Mouse (Mus musculus): ENCODE measurements at regions not wholly inside any gene's neighbourhood (a gene's known extent, or its start where the extent isn't known, plus 50 kb on each side); places are given as distances from the start of the nearest gene placed in this dataset.
"Not testable (repeated sequence)": the region's sequence is repeated elsewhere in the genome, so short reads cannot be mapped to it uniquely, and the experiment has no call there.

DNA sequence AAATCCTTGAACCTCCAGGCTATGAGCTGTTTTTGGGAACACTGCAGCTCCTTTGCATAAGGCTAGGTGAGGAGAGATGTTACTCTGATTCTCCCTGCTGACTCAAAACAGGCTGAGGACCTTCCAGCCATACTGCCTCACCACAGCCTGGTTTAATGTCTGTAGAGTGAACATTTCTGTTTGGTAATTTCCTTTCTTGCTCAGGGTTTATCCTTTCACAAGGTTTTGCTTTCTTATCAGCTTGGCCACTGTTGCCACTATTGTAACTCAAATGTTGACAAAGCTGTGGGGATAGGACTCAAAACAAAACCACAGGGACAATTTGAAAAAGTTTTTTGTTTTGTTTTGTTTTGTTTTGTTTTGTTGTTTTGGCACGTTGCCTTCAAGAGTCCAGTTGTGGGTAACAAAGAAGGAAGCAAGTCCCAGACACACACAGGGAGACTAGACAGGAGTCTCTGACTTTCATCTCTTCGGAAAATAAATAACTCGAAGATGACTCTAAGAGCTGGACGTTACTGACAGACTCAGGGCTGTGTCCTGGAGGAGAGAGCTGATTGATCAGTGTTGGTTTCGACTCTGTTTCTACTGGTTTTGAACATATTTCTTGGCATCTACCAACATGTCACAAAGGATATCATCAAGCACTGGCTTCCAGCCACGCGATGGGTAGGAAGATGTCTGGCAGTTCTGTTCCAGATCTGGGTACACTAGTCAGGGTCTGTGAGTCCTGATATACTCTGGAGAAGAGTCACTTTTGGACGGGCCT, 268.9 kb upstream of the Arglu1 start:
- Histone ChIP-seq H3K27me3 (ENCODE audit: control insufficient read depth, insufficient read depth, low read length) (no peaks in the 10 kb centered on the region), H3K4me1 (ENCODE audit: control insufficient read depth, insufficient read depth, low read length) (no peaks in the 10 kb centered on the region), H3K4me3 (replicated peaks; ENCODE audit: insufficient read depth, low read depth, low read length) (no peak overlapping the region), H3K27ac (ENCODE audit: insufficient read depth, low read length) (no peak overlapping the region)
- no peak for DNase-seq
- 20% methylated on average over 8 of the region's 8 CpGs for WGBS
- no peak for TF ChIP-seq CTCF (IDR thresholded peaks at IDR 0.05; ENCODE audit: borderline replicate concordance, insufficient read depth, low read depth, low read length)
- no peak for TF ChIP-seq POLR2A (IDR thresholded peaks at IDR 0.05; ENCODE audit: borderline replicate concordance, insufficient read depth, low read length)

DNA sequence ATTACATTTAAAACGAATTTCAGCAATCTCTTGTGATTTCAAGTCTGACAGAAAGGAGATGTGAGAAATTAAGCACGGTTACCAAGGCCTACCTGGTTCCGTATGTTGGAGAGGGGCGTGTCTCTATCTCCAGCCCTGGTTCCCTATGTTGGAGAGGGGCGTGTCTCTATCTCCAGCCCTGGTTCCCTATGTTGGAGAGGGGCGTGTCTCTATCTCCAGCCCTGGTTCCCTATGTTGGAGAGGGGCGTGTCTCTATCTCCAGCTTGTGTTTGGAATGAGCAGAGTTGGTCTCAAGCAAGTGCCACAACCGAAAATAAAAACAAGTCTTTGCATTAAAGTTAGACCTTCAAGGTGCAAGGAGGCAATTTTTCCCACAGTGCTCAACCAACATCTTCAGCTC, 267.8 kb upstream of the Arglu1 start:
- H3K27ac ChIP-seq (ENCODE audit: insufficient read depth, low read length); DNase-seq; H3K4me1 ChIP-seq (ENCODE audit: control insufficient read depth, insufficient read depth, low read length); H3K27me3 ChIP-seq (ENCODE audit: control insufficient read depth, insufficient read depth, low read length); H3K4me3 ChIP-seq (replicated peaks; ENCODE audit: insufficient read depth, low read depth, low read length): not testable (repeated sequence)
- 88% methylated on average over 8 of the region's 8 CpGs for WGBS

DNA sequence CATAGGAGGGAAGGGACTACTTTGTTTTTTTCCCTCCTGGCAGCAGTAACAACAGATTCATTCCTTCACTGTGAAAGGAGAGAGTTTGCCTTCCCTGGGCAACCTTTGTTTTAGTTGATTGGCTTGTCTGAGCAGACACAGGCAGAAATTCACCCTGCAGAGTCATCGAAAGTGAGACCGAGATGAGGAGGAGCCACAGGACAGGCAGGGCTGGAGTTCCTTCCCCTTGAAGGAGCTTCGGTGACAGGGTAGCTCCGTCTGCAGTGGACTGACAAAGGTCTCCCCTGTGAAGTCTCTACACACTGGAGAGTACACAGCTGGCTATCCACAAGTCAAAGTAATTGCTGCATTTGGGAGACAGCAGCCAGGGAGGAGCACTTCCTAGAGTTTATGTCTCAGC, 261.9 kb upstream of the Arglu1 start:
- WGBS = 32% methylated on average over 4 of the region's 4 CpGs
- H3K4me1 ChIP-seq (ENCODE audit: control insufficient read depth, insufficient read depth, low read length) = no peaks in the 10 kb centered on the region
- no peak overlapping the region for H3K27ac ChIP-seq (ENCODE audit: insufficient read depth, low read length)
- no peak overlapping the region for H3K4me3 ChIP-seq (replicated peaks; ENCODE audit: insufficient read depth, low read depth, low read length)
- no peak for DNase-seq
- H3K27me3 ChIP-seq (ENCODE audit: control insufficient read depth, insufficient read depth, low read length) = no peaks in the 10 kb centered on the region
- no peak for TF ChIP-seq CTCF (IDR thresholded peaks at IDR 0.05; ENCODE audit: borderline replicate concordance, insufficient read depth, low read depth, low read length)
- TF ChIP-seq POLR2A (IDR thresholded peaks at IDR 0.05; ENCODE audit: borderline replicate concordance, insufficient read depth, low read length) = no peak

DNA sequence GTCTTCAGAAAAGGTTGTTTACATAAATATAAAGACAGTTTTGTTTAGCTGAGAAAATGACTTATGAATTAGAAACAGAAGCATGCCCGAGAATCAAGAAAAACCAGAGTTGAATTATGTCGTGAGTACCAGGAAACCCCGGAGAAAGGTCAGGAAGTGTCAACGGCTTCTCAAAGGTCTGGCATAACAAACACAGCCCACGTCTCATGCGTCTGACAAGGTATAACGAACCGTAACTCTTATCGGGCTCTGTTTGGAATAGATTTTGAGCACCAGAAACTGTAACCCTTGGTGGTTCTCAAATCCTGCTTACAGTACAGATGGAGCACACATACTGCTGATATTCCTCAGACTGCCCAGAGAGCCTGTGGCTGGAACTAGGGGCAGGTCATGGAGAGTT, 260.9 kb upstream of the Arglu1 start:
- Histone ChIP-seq H3K4me1 (ENCODE audit: control insufficient read depth, insufficient read depth, low read length) (no peaks in the 10 kb centered on the region), H3K4me3 (replicated peaks; ENCODE audit: insufficient read depth, low read depth, low read length) (no peak overlapping the region), H3K27ac (ENCODE audit: insufficient read depth, low read length) (no peak overlapping the region), H3K27me3 (ENCODE audit: control insufficient read depth, insufficient read depth, low read length) (no peaks in the 10 kb centered on the region)
- TF ChIP-seq CTCF (IDR thresholded peaks at IDR 0.05; ENCODE audit: borderline replicate concordance, insufficient read depth, low read depth, low read length) (no peak), POLR2A (IDR thresholded peaks at IDR 0.05; ENCODE audit: borderline replicate concordance, insufficient read depth, low read length) (no peak)
- no peak for DNase-seq
- 45% methylated on average over 9 of the region's 9 CpGs for WGBS

DNA sequence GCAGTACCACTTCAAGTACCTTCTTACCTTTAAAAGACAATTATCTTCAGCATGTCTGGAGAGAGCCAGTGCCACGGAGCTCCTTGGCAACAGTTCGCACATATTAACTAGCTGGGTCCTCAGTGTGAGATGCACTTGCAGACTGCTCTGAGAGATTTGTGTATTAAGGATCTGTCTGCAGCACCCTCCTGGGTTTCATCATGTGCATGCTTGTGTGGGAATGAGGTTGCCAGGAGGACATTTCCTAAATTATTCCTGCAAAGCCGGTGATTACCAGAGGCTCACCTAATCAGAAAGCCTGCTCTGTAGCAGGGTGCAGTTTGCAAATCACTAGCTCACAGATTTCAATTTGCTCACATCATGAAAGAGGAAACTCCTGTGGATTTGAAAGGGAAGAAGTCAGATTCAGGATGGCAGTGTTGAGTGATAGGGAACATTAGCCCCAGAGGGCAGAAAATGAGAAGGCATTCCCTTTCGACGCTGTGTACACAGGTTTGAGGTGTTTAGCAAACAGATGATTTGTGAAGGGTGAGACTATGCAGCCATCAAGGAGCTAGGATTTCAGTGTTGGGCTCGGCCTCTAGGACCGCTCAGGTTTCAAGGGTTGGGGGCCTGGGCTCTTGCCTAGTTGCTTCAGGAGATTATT, 257.3 kb upstream of the Arglu1 start:
- H3K4me3 ChIP-seq (replicated peaks; ENCODE audit: insufficient read depth, low read depth, low read length) = no peak overlapping the region
- no peaks in the 10 kb centered on the region; the same call in 1 of the 2 replicates for H3K27me3 ChIP-seq (ENCODE audit: control insufficient read depth, insufficient read depth, low read length)
- TF ChIP-seq CTCF (IDR thresholded peaks at IDR 0.05; ENCODE audit: borderline replicate concordance, insufficient read depth, low read depth, low read length) = no peak
- no peak for TF ChIP-seq POLR2A (IDR thresholded peaks at IDR 0.05; ENCODE audit: borderline replicate concordance, insufficient read depth, low read length)
- H3K27ac ChIP-seq (ENCODE audit: insufficient read depth, low read length) = no peak overlapping the region
- H3K4me1 ChIP-seq (ENCODE audit: control insufficient read depth, insufficient read depth, low read length) = no peaks in the 10 kb centered on the region
- 43% methylated on average over 7 of the region's 7 CpGs for whole genome bisulfite sequencing
- DNase-seq = no peak

DNA sequence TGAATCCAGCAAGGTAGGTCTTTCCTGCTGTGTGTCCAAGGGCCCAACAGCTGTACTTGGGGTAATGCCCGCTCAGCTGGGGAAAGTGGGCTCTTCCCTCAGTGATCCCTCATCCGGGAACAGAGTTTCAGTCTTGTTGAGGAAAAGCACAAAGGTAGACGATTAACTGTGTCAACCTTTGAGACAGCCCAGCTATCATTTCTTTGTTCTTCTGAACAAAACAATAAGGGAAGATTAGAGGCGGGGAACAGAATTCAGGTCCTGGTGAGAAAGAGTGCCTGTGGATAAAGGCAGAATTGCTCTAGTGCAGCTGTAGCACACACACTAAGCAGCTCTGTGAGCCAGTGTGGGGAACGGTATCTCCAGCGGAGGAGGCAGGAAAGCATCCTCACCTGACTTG, 252.7 kb upstream of the Arglu1 start:
- WGBS = 51% methylated on average over 6 of the region's 6 CpGs
- Histone ChIP-seq H3K27ac (ENCODE audit: insufficient read depth, low read length) (no peak overlapping the region), H3K4me1 (ENCODE audit: control insufficient read depth, insufficient read depth, low read length) (no peaks in the 10 kb centered on the region), H3K27me3 (ENCODE audit: control insufficient read depth, insufficient read depth, low read length) (no peaks in the 10 kb centered on the region; the same call in 1 of the 2 replicates), H3K4me3 (replicated peaks; ENCODE audit: insufficient read depth, low read depth, low read length) (no peak overlapping the region)
- no peak for DNase-seq
- no peak for TF ChIP-seq CTCF (IDR thresholded peaks at IDR 0.05; ENCODE audit: borderline replicate concordance, insufficient read depth, low read depth, low read length)
- TF ChIP-seq POLR2A (IDR thresholded peaks at IDR 0.05; ENCODE audit: borderline replicate concordance, insufficient read depth, low read length) = no peak

DNA sequence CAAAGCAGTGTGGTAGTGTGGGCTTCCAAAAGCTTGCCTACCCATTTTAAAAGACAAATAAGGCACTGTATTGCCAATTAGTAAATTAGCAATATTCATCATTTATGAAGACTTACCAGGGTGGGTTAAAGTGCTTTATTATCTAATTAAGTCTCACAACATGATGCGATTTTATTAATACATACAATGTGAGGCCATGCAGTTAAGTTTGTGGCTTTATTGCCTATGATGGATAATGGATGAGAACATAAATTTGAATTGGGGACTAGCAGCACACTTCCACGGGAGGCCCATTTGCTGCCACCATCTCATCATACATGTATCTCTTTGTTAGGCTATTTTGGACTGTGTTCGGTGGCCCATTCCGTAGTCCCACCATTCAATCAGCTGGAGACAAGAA, 250.6 kb upstream of the Arglu1 start:
- H3K27me3 ChIP-seq (ENCODE audit: control insufficient read depth, insufficient read depth, low read length) = no peaks in the 10 kb centered on the region; the same call in 1 of the 2 replicates
- H3K4me1 ChIP-seq (ENCODE audit: control insufficient read depth, insufficient read depth, low read length) = no peaks in the 10 kb centered on the region
- WGBS = 85% methylated on average over 4 of the region's 4 CpGs
- DNase-seq = no peak
- no peak overlapping the region for H3K27ac ChIP-seq (ENCODE audit: insufficient read depth, low read length)
- TF ChIP-seq POLR2A (IDR thresholded peaks at IDR 0.05; ENCODE audit: borderline replicate concordance, insufficient read depth, low read length) (no peak), CTCF (IDR thresholded peaks at IDR 0.05; ENCODE audit: borderline replicate concordance, insufficient read depth, low read depth, low read length) (no peak)
- no peak overlapping the region for H3K4me3 ChIP-seq (replicated peaks; ENCODE audit: insufficient read depth, low read depth, low read length)

DNA sequence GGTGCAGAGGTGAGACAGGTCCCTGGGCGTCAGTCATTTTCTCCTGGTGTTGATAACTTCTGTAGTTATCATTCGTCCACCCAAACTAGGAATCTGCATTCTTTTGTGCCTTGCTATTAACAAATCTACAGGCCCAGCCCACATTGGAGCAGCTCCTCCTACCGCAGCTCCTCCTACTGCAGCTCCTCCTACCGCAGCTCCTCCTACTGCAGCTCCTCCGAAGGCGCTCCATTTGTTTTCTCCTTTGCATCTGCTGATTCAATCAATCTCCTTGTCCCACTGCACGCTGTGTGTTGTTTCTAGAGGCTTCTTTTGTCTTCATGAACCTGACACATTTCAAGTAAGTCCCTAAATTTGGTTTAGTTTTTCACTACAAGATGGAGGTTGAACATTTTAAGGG, 248.2 kb upstream of the Arglu1 start:
- Histone ChIP-seq H3K4me1 (ENCODE audit: control insufficient read depth, insufficient read depth, low read length) (no peaks in the 10 kb centered on the region), H3K27me3 (ENCODE audit: control insufficient read depth, insufficient read depth, low read length) (no peaks in the 10 kb centered on the region), H3K27ac (ENCODE audit: insufficient read depth, low read length) (no peak overlapping the region), H3K4me3 (replicated peaks; ENCODE audit: insufficient read depth, low read depth, low read length) (no peak overlapping the region)
- no peak for TF ChIP-seq CTCF (IDR thresholded peaks at IDR 0.05; ENCODE audit: borderline replicate concordance, insufficient read depth, low read depth, low read length)
- no peak for TF ChIP-seq POLR2A (IDR thresholded peaks at IDR 0.05; ENCODE audit: borderline replicate concordance, insufficient read depth, low read length)
- no peak for DNase-seq
- 89% methylated on average over 7 of the region's 7 CpGs for WGBS

Data from cerebellum, adult 2 months (tissue).